Mouse (Mus musculus) ZHBTc4 (cell line): ENCODE results near the gene Adap2.
"Not testable (repeated sequence)": the region's sequence is repeated elsewhere in the genome, so short reads cannot be mapped to it uniquely, and the experiment has no call there.

Experiments used
- DNase-seq: peaks from one replicate; pipeline ENCODE4 v3.0.0-alpha.2; 2011; ENCODE audit warnings: low read depth, low spot score

The Adap2 gene

DNA sequence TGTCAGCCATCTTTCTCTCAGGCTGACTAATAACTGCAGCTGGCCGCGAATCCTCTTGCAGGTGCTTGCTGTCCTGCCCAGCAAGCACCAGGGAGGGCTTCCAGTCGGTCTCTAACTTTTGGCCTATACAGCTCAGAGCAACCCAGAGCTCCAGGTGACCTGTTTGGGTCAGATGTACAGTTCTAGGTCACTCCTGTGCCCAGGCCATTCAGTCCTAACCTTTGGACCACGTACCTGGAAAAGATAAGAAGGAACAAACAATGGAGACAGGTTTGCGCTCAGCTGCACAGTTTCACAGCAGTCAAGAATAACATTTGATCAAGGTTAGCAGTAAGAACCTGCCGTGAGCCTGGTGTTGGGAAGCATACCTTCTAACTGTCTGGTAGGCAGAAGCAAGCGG lies 5.1 kb downstream of the Adap2 start:
- DNase-seq, result no peak

DNA sequence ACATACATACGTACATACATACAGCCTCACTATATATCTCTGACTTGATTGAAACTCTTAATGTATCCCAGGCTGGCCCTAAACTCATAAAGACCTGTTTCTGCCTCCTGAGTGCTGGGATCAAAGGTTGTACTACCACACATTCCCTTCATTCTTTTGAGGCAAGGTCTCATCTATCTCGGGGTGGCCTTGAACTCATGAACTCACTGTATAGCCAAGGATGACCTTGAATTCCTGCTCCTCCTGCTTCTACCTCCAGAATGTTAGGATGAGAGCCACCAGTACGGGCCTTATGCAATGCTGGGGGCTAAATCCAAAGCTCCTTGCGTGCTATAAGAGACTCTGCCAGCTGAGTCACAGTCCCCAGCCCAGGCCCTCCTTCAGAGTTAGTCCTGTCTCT lies 7.1 kb downstream of the Adap2 start:
- peak; percentile 66 for DNase-seq

DNA sequence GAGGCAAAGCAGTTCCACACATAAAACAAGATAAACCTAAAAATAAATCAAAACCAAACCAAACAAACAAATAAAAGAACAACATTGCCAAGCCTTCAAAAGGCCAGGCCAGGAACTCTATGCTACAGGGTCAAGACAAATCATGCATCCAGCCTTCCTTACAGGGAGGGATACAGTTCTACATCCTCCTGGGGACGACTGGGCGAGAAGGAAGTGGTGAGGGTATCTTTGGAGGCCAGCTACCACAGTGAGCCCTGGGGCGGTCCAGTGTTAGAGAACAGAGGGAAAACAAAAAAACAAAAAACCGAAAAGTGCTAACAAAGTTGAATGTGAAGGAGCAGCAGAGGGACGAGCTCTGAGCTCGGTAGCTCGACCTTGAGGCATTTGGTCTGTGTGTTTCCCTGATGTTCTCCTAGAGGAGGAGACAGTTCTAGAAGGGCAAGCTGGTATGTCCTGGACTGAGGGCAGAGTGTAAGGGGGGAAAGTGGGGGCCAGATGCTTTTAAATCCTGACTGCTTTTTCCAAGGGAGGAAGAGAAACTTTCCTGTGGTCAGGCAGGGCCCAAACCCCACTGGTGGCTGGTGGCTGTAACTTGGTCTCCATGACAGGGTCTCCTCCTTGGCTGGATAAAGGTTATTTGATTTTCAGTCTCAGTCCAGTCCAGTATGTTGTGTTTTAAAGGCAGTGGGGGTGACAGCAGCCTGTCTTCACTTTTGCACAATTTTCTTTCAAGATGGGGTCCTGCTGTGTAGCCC lies 9.6 kb downstream of the Adap2 start:
- DNase-seq, result no peak

DNA sequence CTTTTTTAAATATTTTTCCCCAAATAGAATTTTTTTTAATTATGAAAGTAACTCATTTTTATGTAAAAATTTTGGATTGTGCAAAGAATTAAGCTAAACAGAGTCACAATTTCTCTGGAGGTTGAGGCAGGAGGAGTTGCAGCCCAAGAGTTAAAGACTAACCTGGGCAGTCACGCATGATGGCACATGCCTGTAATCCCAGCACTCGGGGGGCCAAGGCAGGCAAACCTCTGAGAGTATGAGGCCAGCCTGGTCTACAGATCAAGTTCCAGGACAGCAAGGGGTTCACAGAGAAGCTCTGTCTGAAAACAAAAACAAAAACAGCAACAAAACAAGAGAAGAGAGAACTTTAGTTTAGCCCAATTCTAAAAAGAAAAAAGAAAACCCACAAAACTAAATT lies 10.3 kb downstream of the Adap2 start:
- DNase-seq, result no peak

DNA sequence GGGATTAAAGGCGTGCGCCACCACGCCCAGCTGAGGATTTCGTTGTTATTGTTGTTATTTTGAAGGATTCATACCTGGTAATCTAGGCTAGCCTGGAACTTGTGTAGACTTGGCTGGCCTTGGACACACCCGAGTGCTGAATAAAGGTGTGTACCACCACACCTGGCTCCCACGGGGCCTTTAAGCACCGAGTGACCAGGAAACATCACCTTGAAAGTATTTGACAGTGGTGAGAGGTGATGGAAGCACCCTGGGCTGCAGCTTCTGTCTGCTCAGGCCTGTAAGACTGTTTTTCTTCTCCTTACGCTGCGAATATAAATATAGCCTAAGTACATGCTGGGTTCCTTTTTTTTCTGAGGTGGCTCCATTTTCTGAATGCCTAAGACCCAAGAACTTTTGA lies 14.2 kb downstream of the Adap2 start:
- peak; percentile 50 for DNase-seq

DNA sequence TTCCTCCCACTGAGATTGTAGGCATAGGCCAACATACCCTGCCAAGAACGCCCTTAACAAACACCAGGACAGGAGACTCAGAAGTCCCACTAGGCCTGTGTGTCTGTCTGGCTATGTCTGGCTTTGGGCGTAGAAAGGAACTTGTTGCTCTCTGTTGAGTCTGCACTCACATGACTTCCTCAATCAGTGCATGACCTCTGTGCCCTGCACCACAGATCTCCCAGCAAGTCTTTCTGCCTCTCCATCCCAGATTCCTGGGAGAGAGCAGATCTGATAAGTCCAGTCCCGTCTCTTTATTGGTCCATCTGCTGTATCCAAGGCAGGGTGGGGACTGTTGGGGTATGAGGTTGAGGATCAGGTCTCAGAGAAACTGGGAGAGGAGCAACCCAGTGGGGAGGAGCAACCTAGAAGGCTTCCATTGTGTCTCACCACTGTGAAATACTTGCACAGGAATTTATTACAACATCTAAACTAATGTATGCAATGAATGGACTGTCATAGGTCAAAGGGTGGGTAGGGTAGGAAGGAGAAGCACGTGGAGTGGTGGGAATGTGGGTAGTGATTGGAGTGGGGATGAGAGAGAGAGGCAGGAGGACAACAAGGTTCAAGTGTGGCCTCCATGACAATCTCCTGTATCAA lies 14.8 kb downstream of the Adap2 start:
- peak; percentile 76 for DNase-seq

DNA sequence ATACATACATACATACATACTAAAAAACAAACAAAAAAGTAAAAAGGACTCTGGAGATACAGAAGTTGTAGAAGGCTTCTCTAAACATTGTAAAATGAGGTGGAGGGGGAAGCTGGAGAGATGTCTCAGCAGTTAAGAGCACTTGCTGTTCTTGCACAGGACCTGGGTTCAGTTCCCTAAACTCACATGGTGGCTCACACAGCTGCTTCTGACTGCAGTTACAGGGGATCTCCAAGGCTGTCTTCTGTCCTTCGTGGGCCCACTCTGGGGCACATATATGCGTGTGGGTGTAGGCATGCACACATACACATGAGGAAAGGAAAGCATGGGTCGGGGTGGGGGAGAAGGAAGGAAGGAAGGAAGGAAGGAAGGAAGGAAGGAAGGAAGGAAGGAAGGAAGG lies 15.7 kb downstream of the Adap2 start:
- DNase-seq, result no peak

DNA sequence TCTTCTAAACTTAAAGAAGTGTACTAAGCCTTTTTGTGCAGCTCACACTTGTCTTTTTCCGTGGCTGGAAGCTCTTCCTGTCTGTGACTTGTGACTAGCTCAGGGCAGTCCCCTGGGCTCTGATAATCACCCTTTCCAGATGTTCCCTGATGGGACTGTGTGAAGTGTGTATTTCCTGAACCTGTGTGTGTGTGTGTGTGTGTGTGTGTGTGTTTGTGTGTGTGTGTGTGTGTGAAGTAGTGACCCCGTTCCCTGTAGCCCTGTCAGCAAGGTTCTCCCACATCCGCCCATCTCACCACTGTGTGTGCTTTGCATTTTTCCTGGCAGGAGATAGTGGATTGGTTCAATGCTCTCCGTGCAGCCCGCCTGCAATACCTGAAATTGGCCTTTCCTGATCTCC lies 16.4 kb downstream of the Adap2 start:
- DNase-seq, result no peak

DNA sequence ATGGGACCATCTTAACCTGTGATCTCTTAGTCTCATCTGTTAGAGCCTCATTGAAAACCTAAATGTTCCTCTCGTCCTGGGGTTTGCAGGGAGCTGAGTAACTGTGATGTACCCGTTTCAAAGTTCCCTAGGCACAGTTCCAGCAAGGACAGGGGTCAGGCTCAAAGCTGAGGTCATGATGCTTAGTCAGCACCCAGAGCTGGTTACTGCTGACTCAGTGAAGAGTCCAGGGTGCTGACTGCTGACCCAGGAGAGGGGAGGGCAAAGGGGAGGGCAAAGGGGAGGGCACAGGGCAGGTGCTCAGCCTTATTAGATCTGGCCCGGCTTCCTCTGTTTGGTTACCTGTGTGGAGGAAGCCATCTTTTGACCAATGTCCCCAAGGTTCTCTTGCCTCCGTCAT lies 18.0 kb downstream of the Adap2 start:
- DNase-seq, result no peak

DNA sequence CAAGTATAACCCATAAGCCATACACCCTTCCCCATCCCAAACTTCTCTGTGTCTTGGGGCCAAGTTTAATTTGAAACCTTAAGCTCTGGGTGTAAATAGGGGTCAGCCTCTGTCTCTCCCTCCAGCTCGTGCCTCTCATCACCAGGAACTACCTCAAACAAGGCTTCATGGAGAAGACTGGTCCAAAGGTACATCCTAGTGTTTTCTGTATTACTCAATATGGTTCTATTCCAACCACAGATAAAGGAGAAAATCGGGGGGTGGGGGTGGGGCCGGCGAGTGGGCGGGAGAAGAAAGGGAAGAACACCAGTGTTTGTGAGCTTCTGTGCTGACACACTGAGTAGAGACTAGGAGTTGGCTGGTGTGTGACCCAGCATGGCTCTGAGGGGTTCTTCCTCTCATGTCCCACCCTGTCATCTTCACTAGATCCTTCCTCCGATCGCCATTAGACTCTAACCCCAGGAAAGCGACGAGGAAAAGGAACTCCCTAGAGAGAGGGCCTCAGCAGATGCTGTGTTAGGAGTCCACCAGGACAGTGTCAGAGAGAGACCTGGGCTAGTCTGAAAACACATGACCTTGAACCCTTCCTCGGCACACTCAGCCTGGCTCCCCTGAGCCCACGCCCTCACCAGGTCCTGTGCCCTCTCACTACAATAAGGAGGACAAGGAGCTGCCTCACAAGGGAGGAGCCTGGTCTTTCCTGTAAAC lies 20.2 kb downstream of the Adap2 start:
- peak; percentile 46 for DNase-seq

DNA sequence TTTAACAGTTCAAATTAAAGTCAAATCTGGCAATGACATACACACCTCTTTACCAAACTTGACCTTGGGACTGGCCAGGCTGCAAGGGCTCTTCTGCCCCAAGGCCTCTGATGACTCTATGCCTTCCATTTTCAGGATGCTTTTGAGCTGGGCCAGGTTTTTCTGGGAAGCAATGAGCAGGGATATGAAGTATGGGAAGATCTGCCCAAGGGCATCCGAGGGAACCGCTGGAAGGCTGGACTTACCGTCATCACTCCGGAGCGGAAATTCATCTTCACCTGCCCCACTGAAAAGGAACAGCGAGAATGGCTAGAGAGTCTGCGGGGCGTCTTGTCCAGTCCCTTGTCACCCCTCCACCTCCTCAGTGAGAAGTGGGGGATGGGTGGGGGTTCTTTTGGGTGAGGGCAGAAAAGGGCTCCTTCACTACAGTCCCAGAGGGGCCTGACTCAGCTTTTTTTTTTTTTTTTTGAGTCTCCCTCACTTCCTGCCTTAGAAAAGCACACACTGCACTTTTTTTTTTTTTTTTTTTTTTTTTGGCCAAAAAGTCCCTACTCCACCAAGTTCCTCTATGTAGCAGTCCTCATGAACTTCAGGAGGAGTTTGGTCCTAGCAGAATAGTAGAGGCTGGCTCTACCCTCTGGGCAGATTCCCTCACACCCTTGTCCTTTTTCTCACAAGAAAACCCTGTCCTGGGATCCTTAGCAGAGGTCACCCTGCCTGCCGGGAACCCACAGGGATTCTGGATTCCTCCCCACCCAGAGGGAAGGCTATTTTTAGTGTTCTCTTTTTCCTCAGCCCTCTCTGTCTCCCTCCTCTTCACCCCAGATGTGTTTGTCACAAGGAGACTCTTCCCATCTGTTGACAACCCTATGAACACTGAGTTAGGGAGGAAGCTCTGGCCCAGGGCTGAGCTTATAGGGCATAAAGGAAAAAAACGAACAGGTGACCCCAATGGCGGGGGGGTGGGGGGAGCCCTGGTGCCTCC lies 23.3 kb downstream of the Adap2 start:
- DNase-seq, result peak; percentile 65

DNA sequence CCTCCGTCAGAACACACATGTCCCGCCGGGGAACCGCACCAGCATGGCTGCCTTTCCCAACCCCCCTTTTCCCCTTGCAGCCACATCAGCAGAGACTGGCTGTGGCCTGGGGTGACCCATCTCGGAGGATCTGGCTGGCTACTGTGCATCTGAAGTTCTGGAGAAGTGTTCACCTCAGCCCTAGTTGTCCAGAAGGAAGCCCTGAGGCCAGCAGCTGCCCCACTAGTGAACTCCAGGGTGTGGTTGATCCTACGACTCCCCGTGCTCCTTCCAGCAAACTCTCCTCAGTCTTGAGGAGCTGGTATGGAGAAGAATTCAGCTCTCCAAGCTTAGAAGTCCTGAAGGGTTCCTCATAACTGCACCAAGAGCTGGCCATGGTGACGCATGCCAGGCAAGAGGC lies 24.4 kb downstream of the Adap2 start:
- DNase-seq, result peak; percentile 33

DNA sequence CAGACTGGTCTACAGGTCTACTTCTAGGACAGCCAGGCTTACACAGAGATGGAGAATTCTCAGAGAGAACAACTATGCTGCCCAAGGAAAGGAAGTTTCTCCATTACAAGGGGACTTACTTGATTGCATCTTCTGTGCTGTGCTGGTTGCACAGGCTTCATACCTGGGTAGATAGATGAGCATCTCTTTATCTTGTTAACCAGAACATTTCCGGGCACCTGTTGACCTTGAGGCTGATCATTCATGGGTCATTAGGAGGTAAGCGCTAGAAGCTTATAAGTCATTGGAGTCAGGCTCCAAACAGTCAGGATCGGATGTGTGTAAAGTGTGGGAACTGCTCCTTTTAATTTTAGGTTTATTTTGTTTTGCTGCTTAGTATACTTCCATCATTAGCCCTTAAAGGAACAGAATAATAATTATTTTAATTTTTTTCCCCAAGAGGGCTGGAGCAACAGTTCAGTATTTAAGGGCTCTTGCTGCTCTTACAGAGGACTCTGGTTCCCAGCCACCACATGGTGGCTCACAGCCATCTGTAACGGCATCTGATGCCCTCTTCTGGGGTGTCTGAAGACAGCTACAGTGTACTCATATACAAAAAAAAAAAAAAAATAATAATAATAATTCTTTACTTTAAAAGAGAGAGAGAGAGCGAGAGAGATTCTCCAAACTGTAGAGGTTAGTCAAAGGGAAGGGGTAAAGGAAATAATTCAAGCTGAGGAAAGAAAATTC lies 27.3 kb downstream of the Adap2 start:
- peak; percentile 66 for DNase-seq

DNA sequence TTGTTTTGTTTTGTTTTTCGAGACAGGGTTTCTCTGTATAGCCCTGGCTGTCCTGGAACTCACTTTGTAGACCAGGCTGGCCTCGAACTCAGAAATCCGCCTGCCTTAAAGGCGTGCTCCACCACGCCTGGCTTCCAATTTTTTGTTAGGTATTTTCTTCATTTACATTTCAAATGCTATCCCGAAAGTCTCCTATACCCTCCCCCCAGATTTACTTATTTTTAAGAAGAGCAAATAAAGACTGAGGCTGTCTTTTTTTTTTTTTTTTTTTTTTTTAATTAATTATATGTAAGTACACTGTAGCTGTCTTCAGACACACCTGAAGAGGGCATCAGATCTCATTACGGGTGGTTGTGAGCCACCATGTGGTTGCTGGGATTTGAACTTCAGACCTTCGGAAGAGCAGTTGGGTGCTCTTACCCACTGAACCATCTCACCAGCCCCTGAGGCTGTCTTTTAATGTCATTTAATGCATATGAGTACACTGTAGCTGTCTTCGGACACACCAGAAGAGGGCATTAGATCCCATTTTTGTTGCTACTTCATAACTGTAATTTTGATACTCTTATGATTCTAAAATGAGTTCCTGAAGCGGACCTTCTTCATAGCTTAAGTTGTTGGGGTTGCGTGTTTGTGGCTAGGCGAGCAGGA lies 29.3 kb downstream of the Adap2 start:
- DNase-seq, result not testable (repeated sequence)

DNA sequence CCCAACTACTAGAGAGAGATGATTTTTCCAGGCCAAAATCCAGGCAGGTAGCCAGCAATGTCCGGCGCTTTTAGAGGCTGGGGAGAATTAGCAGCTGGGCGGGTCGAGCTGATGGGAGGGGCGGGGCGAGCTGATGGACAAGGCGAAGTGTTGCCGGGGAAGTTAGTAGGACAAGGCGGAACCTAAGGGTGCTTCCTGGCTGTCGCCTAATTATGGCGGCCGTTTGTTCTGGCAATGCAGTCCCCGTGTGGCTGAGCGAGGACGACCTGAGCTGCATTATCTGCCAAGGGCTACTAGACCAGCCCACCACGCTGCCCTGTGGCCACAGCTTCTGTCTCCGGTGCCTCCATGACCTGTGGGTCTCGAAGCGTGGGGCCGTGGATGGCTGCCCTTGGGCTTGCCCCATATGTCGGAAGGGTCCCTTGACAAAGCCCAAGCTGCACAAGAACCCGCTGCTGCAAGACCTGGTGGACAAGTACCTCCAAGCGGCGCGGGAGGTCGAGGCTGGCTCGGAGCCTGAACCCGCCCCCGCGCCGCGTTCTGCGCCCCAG lies 29.9 kb downstream of the Adap2 start, which contains the start of gene Rnf135:
TSS of gene Rnf135 (plus strand) at position 147 of the 551 bp plus-strand sequence.
- peak; percentile 93 for DNase-seq

DNA sequence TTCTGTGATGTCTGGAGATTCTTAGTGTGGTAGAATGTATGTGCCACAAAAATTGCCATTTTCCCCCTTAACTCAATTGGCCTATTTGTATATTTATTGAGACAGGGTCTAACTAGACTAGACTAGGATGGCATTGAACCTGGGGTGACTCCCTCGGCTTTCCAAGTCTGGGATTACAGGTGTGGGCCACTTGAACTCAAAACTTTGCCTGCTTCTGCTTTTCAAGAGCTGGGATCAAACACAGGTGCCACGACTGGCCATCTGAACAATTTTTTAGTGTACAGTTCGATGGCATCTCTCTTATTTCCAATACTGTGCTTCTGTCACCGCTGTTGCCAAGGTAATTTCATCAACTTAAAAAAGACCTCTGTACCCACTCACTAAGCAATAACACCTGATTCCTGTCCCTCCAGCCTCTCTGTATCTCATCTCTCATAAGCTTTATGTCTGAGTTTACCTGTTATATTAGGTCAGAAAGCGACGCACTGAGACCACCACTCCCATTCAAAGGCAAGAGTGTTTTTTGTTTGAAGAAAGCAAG lies 30.7 kb downstream of the Adap2 start:
- DNase-seq, result peak; percentile 9

DNA sequence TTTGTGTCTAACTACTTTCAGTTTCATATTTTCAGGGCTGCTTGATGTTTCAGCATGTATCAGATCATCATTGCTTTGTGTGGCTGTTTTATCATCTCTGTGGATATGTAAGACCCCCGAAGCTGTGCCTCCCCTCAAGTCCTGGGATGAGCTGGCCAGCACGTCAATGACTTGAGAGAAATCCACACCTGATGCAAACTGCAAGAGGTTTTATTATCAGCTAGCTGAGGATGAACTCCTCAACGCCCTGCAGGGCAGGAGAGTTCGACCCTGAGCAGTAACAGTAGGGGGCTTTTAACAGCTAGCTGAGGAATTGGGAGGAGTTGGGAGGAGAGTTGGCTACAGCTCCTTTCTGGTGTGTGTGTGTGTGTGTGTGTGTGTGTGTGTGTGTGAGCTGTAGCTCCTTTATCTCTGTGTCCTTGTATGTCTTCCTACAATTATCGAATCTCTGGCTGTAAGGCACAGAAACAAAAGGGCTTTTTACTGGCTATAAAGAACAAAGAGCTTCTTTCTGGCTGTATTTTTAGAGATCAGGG lies 31.6 kb downstream of the Adap2 start:
- peak; percentile 71 for DNase-seq

DNA sequence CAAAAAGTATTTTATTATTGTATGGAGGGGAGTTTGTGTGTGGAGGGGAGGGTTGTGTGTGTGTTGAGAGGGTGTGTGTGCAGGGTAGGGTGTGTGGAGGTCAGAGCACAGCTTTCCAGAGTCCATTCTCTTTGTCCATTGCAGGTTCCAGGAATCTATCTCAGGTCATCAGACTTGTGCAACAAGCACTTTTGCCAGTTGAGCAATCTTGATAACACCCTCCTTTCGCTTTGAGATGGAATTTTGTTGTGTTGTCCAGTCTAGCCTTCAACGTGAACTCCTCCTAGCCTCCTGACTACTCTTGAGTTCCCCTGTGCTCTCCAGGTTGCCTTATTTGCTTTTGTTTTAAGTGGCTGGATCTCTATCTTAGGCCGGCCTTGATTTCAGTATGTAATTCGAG lies 36.4 kb downstream of the Adap2 start:
- no peak for DNase-seq

DNA sequence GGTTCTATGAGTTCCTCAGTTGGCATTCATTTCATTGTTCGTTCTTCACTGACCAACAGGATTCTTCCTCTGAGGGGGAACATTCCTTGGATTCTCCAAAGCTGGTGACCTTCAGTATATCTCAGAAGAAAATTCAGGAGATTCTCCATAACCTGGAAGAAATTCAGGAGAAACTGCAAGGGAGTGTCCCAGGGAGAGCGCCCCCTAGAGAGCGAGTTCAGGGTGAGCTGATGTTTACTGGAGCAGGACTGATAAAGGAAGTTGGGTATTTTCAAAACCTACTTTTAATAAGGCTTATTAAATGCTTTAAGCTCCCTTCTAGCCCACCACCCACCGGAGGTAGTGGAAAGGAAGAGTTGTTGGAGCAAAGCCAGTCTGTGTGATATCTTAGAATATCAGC lies 39.9 kb downstream of the Adap2 start:
- peak; percentile 65 for DNase-seq
